Mouse (Mus musculus): ENCODE measurements around the gene Elovl1. TPM values are rescaled to one million over a fixed set of nuclear protein-coding genes. Genes with fewer than 3 reads are reported as not detected.

Gene Elovl1
- total RNA-seq (2021) (100 to 1,000 TPM in 1 of 2 experiments, 10 to 100 TPM in 1; 81.0 to 123 TPM), polyA plus RNA-seq (2012; rRNA removed) (158 and 228 TPM in 2 replicates)
- long read RNA-seq, transcript Elovl1-201 (8 exons, 1,811 nt) = major isoform, 75 of 78 reads
- long read RNA-seq, partial matches to known transcripts = 1 of 78 reads
- long read RNA-seq, other reads (novel, unspliced or antisense) = 2 of 78 reads

DNA sequence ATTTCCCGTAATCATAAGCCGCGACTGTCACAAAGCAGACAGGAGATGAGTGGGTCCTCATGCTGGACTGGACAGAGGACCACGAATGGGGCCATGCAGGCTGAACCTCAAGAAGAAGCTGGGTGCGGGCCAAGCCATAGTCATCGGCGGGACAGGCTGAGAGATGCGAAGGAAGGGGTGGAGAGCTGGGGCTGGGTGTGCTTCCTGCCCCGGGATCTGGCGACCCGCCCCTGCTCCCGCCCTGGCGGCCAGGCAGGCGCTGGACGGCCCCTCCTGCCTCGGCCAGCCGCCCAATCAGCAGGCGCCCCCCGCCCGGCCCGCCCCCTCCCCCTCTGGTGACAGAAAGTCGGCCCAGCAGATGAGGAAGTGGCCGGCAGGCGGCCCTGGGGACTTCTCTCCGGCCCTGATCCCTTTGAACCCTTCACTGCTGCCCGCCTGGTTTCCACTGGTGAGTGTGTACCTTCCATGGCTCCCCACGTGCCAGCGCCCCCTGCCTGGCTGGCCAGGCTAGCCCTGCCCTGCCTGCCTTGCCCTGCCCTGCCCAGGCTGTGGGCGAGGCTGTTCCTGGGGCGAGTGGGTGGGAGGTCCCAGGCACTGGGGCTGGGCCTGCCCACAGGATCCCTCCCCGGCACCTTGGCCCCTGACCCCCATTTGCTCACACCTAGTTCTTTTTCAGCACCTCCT lies at the start of gene Elovl1:
TSS of gene Elovl1 (plus strand) at position 326 of the 684 bp plus-strand sequence.
- DNase-seq = peak; percentile 97

DNA sequence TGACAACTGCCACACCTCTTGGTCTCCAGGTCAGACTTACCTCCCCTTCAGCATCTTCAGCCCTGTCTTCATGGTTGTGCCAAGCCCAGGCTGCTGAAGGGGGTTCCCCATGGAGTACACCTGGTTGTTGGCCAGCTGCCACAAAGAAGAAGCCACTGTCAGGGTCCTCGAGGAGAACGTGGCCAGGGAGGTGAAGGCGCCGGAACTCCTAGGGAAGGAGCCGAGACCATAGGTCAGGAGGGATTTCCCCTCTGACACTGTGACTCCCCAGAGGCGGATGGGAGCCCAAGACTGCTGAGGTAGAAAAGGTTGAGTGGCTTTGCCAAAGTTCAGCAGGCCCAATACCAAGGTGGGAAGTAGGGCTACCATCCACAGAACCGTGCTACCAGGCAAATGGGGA lies 44.6 kb upstream of the Elovl1 start:
- DNase-seq = no peak

DNA sequence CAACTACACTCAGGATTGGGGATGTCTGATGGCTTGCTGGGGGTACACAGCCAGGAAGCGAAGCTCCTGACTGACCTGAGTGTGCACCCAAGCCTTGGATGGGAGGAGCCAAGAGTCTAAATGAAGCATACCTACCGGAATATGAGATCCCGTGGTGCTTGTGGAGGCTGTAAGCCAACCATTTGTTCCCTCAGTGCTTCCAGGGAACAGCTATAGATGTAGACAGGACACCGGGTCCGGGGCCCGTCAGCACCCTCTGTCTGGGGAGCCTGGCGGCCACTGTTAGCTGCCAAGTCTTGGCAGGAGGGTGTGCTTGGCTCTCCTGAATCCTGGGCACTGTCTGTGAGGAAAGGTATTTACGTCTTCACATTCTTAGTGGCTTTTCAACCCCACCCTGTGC lies 40.6 kb upstream of the Elovl1 start:
- no peak for DNase-seq

- no peak for DNase-seq
Observed at GRCm38 (mm10) chr4:118390146-118390545, 37.7 kb upstream of the Elovl1 start.

DNA sequence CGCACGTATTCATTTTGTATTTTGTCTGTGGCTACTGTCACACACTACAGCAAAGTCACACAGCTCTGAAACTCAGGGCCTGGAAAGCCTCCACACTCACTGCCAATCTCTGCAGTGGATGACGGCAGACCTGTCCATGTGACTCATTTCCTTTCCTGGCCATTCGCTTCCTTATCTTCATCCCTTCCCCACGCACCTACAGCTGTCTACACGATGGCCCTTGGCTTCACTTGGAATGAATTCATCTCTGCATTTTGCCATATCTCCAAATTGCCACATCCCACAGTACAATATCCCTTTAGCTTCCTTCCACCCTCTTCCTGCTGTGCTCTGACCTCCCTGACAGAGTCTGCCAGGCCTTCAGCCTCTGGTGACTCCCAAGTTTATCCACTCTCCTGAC lies 33.4 kb upstream of the Elovl1 start:
- no peak for DNase-seq

DNA sequence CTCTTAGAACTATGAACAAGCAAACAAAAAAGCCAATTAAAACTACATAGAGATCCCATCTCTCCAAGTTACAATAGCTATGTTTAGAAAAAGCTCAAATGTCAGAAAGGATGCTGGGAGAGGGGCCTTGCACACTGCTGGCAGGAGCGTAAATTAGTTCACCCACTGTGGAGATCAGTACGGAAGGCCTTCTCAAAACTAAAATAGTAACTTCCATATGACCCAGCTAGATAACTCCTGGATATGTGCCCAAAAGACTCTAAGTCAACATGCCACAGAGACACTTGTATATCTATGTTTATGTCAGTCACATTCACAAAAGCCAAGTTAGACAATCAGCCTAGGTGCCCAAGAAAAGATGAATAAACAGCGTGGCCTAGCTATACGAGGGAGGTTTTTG lies 32.6 kb upstream of the Elovl1 start:
- DNase-seq = no peak

GRCm38 (mm10) chr4:118396433-118396832 lies 31.5 kb upstream of the Elovl1 start:
- DNase-seq = no peak

DNA sequence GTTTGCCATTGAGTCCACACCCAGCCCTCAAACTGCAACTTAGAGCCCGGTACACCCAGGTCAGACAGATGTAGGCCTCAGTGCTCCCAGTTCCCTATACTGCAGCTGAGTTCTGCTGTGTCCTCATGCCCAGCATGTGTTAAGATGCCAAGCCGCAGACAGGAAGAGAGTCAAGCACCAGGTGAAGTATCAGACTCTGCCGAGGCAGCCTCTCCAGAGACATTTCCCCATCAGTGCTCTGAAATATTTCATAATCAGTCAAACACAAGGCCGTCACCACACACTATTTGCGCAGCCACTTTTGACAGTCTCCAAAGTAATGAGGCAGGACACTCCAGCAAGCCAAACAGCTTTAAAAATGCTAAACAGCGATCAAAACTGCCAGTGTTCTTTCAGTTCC lies 29.5 kb upstream of the Elovl1 start:
- peak; percentile 21 for DNase-seq

DNA sequence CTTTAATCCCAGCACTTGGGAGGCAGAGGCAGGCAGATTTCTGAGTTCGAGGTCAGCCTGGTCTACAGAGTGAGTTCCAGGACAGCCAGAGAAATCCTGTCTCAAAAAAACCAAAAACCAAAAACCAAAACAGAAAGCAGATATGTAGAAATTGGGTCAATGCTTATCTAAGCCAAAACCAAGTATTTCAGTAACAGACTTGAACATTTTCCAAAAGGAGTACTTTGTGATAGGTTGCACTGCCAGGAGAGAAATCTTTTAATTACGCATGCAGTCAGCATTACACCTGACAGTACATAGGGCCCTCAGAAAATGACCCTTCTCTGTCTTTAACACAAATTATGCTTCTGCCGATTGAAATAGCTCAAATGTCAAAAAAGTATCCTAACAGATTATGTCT lies 26.5 kb upstream of the Elovl1 start:
- no peak for DNase-seq

DNA sequence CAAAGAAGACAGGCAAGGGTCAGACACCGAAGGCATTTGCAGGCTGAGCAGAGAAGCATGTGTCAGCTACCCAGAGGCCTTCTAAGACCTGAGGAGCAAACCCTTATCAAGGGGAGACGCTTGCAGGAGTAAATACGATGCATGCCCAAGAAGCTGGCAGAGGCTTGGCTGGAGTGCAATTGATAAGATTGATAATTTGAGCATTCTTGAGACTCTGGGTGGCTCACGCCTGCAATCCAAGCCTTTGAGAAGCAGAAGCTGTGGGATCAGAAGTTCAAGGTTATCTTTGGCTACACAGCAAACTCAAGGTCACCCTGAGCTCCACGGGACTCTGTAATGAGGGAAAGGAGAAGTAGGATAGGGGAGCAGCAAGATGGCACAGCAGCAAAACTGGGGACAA lies 26.0 kb upstream of the Elovl1 start:
- peak; percentile 48 for DNase-seq

- peak; percentile 59 for DNase-seq
Observed at GRCm38 (mm10) chr4:118402701-118403100, 25.2 kb upstream of the Elovl1 start.

- DNase-seq = peak; percentile 95
Observed at GRCm38 (mm10) chr4:118409142-118409900, 18.6 kb upstream of the Elovl1 start, which contains the start of the genes Szt2 and Med8. Gene Szt2 (minus strand): TSS chr4:118409273. Gene Med8 (plus strand): TSS chr4:118409337.

DNA sequence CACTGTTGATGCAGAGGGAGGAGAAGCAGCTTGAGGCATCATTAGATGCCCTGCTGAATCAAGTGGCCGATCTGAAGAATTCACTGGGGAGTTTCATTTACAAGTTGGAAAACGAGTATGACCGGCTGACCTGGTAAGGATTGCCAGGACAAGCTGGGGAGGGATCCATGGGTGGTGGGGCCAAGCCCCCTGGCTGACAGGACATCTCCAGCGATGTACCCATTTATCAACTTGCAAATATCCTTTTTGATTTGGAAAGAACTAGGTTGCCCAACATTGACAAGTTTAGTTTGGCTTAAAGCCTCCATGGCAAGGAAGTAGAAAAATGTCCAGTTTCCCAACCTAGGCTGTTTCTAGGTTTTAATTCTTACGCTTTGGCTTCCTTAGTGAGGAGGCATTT lies 17.0 kb upstream of the Elovl1 start:
- DNase-seq = no peak

GRCm38 (mm10) chr4:118413553-118413952 lies 14.3 kb upstream of the Elovl1 start:
- no peak for DNase-seq

DNA sequence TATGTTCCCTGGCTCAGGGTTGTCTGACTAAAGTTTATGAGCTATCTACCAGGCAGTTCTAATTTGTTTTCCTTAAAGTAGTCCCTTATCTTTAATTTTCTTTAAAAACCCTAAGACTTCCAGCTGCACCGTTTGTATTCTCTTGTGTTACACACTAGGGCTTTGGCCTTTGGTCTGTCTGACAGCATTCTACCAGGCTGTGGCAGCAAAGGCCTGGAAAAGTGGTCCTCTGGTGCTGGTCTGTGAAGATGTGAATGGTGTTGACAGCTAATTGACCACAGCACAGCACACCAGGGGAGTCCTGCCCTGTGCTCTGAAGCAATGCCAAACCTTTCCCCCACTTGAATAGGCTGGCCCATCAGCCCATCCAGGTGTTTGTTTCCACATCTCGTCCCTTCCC lies 12.1 kb upstream of the Elovl1 start:
- DNase-seq = no peak

DNA sequence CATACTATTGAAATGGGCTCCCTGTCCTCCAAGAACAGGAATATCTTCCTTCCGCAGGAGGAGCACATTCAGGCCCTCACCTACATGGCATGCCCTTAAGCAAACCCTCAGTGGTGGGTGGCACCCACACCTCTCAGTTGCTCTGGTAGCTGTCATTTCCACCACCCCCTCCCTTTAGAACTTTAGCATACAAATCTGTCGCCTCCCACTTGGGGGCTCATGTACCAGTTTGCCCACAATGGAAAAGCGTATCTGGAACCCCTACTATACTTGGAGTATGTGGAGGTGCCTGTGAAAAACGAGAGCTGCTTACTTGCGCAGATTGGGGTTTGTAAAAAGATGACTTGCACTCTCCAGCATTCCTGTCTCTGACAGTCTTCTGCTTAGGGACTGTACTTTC lies 11.6 kb upstream of the Elovl1 start:
- no peak for DNase-seq

- DNase-seq = no peak
Observed at GRCm38 (mm10) chr4:118417112-118417797, 10.6 kb upstream of the Elovl1 start.

DNA sequence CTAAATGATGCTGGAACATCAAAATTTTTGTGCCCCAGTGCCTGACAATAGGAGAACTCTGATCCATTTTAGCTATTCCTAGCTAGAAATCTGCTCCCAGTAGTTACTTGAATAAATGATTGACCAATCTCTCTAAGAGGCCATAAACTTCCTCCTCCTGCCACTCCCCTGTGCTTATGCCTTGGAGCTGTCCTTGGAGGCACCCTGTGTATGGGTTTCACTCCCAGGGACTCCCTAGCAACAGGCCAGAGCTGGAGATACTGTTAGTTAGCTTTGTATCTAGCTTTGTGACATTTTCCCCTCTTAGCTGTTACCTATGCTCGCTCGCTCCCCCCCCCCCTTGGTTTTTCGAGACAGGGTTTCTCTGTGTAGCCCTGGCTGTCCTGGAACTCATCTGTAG lies 6.5 kb upstream of the Elovl1 start:
- no peak for DNase-seq

- DNase-seq = no peak
Observed at GRCm38 (mm10) chr4:118424541-118425160, 3.2 kb upstream of the Elovl1 start.

GRCm38 (mm10) chr4:118425374-118425773 lies 2.5 kb upstream of the Elovl1 start:
- no peak for DNase-seq

GRCm38 (mm10) chr4:118427415-118427767 lies 502 bp upstream of the Elovl1 start:
- DNase-seq = no peak

GRCm38 (mm10) chr4:118428531-118429214 lies 780 bp downstream of the Elovl1 start:
- no peak for DNase-seq

Measured in adrenal gland, adult 2 months (tissue).